Mouse (Mus musculus) adrenal gland, adult (tissue): ENCODE data around the gene Ano7.

Experiments
- DNase-seq, 2 experiments: peaks; one replicate each; pipeline ENCODE4 v3.0.0; 2022 to 2023; ENCODE audit warnings: low spot score in 1 of 2; ENCODE audit not compliant: inconsistent age in 2 of 2

Gene Ano7

GRCm38 (mm10) chr1:93373665-93374064, at the start of gene Ano7:
Gene Ano7, plus strand, starts transcription at chr1:93373930.
- DNase-seq, result no peak

- DNase-seq, result no peak
Observed at GRCm38 (mm10) chr1:93323973-93324372, 49.8 kb upstream of the Ano7 start.

- peak; percentile 42 to 73 for DNase-seq
Observed at GRCm38 (mm10) chr1:93326446-93326845, 47.3 kb upstream of the Ano7 start.

GRCm38 (mm10) chr1:93334621-93335020, 39.1 kb upstream of the Ano7 start:
- DNase-seq, result peak in 1 of 2 experiments; percentile 49

GRCm38 (mm10) chr1:93342648-93343503, 30.9 kb upstream of the Ano7 start, which contains the start of the genes Ppp1r7 and Pask:
Gene Ppp1r7, plus strand, starts transcription at chr1:93342854.
Gene Pask, minus strand, starts transcription at chr1:93343482.
- peak; percentile 95 to 98 for DNase-seq

- peak; percentile 94 to 98 for DNase-seq
Observed at GRCm38 (mm10) chr1:93343504-93344047, 30.2 kb upstream of the Ano7 start.

- DNase-seq, result no peak
Observed at GRCm38 (mm10) chr1:93347176-93347575, 26.6 kb upstream of the Ano7 start.

GRCm38 (mm10) chr1:93349701-93350100, 24.0 kb upstream of the Ano7 start:
- DNase-seq, result no peak

GRCm38 (mm10) chr1:93352724-93353123, 21.0 kb upstream of the Ano7 start:
- no peak for DNase-seq

- DNase-seq, result peak; percentile 26 to 75
Observed at GRCm38 (mm10) chr1:93362661-93363060, 11.1 kb upstream of the Ano7 start.

GRCm38 (mm10) chr1:93365641-93366040, 8.1 kb upstream of the Ano7 start:
- no peak for DNase-seq

- DNase-seq, result no peak
Observed at GRCm38 (mm10) chr1:93377307-93377706, 3.6 kb downstream of the Ano7 start.

- DNase-seq, result no peak
Observed at GRCm38 (mm10) chr1:93379117-93379516, 5.4 kb downstream of the Ano7 start.

GRCm38 (mm10) chr1:93387198-93387597, 13.5 kb downstream of the Ano7 start:
- no peak for DNase-seq

- DNase-seq, result peak; percentile 33 to 71
Observed at GRCm38 (mm10) chr1:93388906-93389305, 15.2 kb downstream of the Ano7 start.

- peak in 1 of 2 experiments; percentile 36 for DNase-seq
Observed at GRCm38 (mm10) chr1:93401191-93402052, 27.7 kb downstream of the Ano7 start.

GRCm38 (mm10) chr1:93403403-93403802, 29.7 kb downstream of the Ano7 start:
- DNase-seq, result no peak

GRCm38 (mm10) chr1:93432087-93432486, 58.4 kb downstream of the Ano7 start:
- DNase-seq, result peak in 1 of 2 experiments; percentile 42

GRCm38 (mm10) chr1:93439321-93439720, 65.6 kb downstream of the Ano7 start:
- DNase-seq, result no peak

- peak; percentile 92 to 97 for DNase-seq
Observed at GRCm38 (mm10) chr1:93444405-93445110, 70.8 kb downstream of the Ano7 start.
